Mouse (Mus musculus) limb, embryonic 15.5 days (tissue): ENCODE measurements at regions not wholly inside any gene's neighbourhood (a gene's known extent, or its start where the extent isn't known, plus 50 kb on each side); places are given as distances from the start of the nearest gene placed in this dataset.
A peak's percentile ranks its signal among the peaks of the same experiment; 100 is the strongest.

Experiments
- ATAC-seq: fragments of 200-750 bp; cut with Nextera tagmentation; 2 replicates; pipeline ENCODE4 v1.8.0; 2017; ENCODE audit warnings: low read depth, moderate TSS enrichment; ENCODE audit not compliant: insufficient number of reproducible peaks, low FRiP score, low TSS enrichment
- H3K27ac ChIP-seq: fragments of 300-500 bp; sonication (generic); 2 replicates; pipeline ENCODE4 v1.5.1; 2015; ENCODE audit warnings: moderate library complexity, mild to moderate bottlenecking, inconsistent platforms
- H3K27me3 ChIP-seq: fragments of 300-500 bp; sonication (generic); 2 replicates; pipeline ENCODE4 v1.6.1; 2015; ENCODE audit warnings: inconsistent platforms
- H3K36me3 ChIP-seq: fragments of 300-500 bp; sonication (generic); 2 replicates; pipeline ENCODE4 v1.6.1; 2015; ENCODE audit warnings: inconsistent platforms
- H3K4me1 ChIP-seq: fragments of 300-500 bp; sonication (generic); 2 replicates; pipeline ENCODE4 v1.6.1; 2015; ENCODE audit warnings: inconsistent platforms
- H3K4me2 ChIP-seq: fragments of 300-500 bp; sonication (generic); 2 replicates; pipeline ENCODE4 v1.6.1; 2015; ENCODE audit warnings: mild to moderate bottlenecking, inconsistent platforms
- H3K4me3 ChIP-seq: fragments of 300-500 bp; sonication (generic); 2 replicates; pipeline ENCODE4 v1.5.1; 2015; ENCODE audit warnings: mild to moderate bottlenecking, inconsistent platforms
- H3K9ac ChIP-seq: fragments of 300-500 bp; sonication (generic); 2 replicates; pipeline ENCODE4 v1.6.1; 2015; ENCODE audit warnings: inconsistent platforms
- H3K9me3 ChIP-seq: fragments of 300-500 bp; sonication (generic); 2 replicates; pipeline ENCODE4 v1.6.1; 2016; ENCODE audit warnings: inconsistent platforms
- WGBS: fragments of 180-500 bp; shearing (Covaris S2); methylation state at CpG from one replicate; pipeline ENCODE4 v1.1.7; 2015; 5-methylcytosine and 5-hydroxymethylcytosine counted together

GRCm38 (mm10) chr6:101054880-101055279 lies 221.5 kb downstream of the Ppp4r2 start:
- H3K36me3 ChIP-seq = no peaks in the 10 kb centered on the region
- H3K4me3 ChIP-seq = no peak overlapping the region
- no peak for ATAC-seq
- no peak overlapping the region for H3K27ac ChIP-seq
- WGBS = 31% methylated on average over 7 of the region's 7 CpGs
- no peaks in the 10 kb centered on the region for H3K9me3 ChIP-seq
- H3K9ac ChIP-seq = no peak overlapping the region
- H3K27me3 ChIP-seq = no peaks in the 10 kb centered on the region
- no peaks in the 10 kb centered on the region for H3K4me1 ChIP-seq
- H3K4me2 ChIP-seq = no peak overlapping the region

- no peak overlapping the region for H3K9ac ChIP-seq
- H3K4me3 ChIP-seq = no peak overlapping the region
- H3K27me3 ChIP-seq = no peaks in the 10 kb centered on the region
- no peak overlapping the region for H3K27ac ChIP-seq
- no peaks in the 10 kb centered on the region for H3K9me3 ChIP-seq
- no peaks in the 10 kb centered on the region for H3K36me3 ChIP-seq
- WGBS = 84% methylated on average over 13 of the region's 13 CpGs
- H3K4me2 ChIP-seq = no peak overlapping the region
- ATAC-seq = no peak
- no peaks in the 10 kb centered on the region for H3K4me1 ChIP-seq
Observed at GRCm38 (mm10) chr6:101056318-101056717, 222.9 kb downstream of the Ppp4r2 start.

- Histone ChIP-seq H3K4me3 (no peak overlapping the region), H3K36me3 (no peaks in the 10 kb centered on the region), H3K4me2 (no peak overlapping the region), H3K4me1 (no peaks in the 10 kb centered on the region), H3K27ac (no peak overlapping the region), H3K9me3 (no peaks in the 10 kb centered on the region), H3K27me3 (no peaks in the 10 kb centered on the region), H3K9ac (no peak overlapping the region)
- no peak for ATAC-seq
- WGBS = 66% methylated on average over 8 of the region's 8 CpGs
Observed at GRCm38 (mm10) chr6:101059058-101059457, 225.6 kb downstream of the Ppp4r2 start.

GRCm38 (mm10) chr6:101062186-101062585 lies 228.8 kb downstream of the Ppp4r2 start:
- no peak overlapping the region for H3K4me2 ChIP-seq
- H3K9ac ChIP-seq = no peak overlapping the region
- H3K4me1 ChIP-seq = no peaks in the 10 kb centered on the region
- WGBS = 93% methylated on average over 14 of the region's 14 CpGs
- no peak for ATAC-seq
- no peaks in the 10 kb centered on the region for H3K9me3 ChIP-seq
- H3K27ac ChIP-seq = no peak overlapping the region
- no peaks in the 10 kb centered on the region for H3K36me3 ChIP-seq
- H3K4me3 ChIP-seq = no peak overlapping the region
- no peaks in the 10 kb centered on the region for H3K27me3 ChIP-seq

GRCm38 (mm10) chr6:101075753-101076516 lies 242.5 kb downstream of the Ppp4r2 start:
- Histone ChIP-seq H3K4me3 (no peak overlapping the region), H3K9me3 (no peaks in the 10 kb centered on the region), H3K4me2 (no peak overlapping the region), H3K4me1 (0 out of 2 replicates have a peak, but pooled peaks cover 4% of the 10 kb centered on the region), H3K27me3 (no peaks in the 10 kb centered on the region), H3K9ac (no peak overlapping the region), H3K27ac (no peak overlapping the region), H3K36me3 (no peaks in the 10 kb centered on the region)
- 67% methylated on average over 8 of the region's 8 CpGs for WGBS
- ATAC-seq = no peak

GRCm38 (mm10) chr6:101078294-101078693 lies 244.9 kb downstream of the Ppp4r2 start:
- 64% methylated on average over 5 of the region's 5 CpGs for WGBS
- Histone ChIP-seq H3K9ac (no peak overlapping the region), H3K27ac (no peak overlapping the region), H3K36me3 (no peaks in the 10 kb centered on the region), H3K4me1 (no peaks in the 10 kb centered on the region), H3K4me2 (no peak overlapping the region), H3K4me3 (no peak overlapping the region), H3K9me3 (no peaks in the 10 kb centered on the region), H3K27me3 (no peaks in the 10 kb centered on the region)
- no peak for ATAC-seq

GRCm38 (mm10) chr6:101083676-101084075 lies 250.3 kb downstream of the Ppp4r2 start:
- Histone ChIP-seq H3K9ac (no peak overlapping the region), H3K4me2 (0 out of 2 replicates have a peak overlapping the region, but pooled peaks have one; percentile 8), H3K27me3 (no peaks in the 10 kb centered on the region), H3K4me1 (0 out of 2 replicates have a peak, but pooled peaks cover 3% of the 10 kb centered on the region), H3K27ac (no peak overlapping the region), H3K4me3 (peak overlapping the region; percentile 15; the same call in 1 of the 2 replicates), H3K9me3 (no peaks in the 10 kb centered on the region), H3K36me3 (no peaks in the 10 kb centered on the region)
- ATAC-seq = no peak
- WGBS = 17% methylated on average over 7 of the region's 7 CpGs

GRCm38 (mm10) chr6:101092179-101092578 lies 258.8 kb downstream of the Ppp4r2 start:
- Histone ChIP-seq H3K9ac (no peak overlapping the region), H3K27ac (no peak overlapping the region), H3K27me3 (0 out of 2 replicates have a peak, but pooled peaks cover 5% of the 10 kb centered on the region), H3K4me1 (no peaks in the 10 kb centered on the region), H3K4me3 (no peak overlapping the region), H3K9me3 (no peaks in the 10 kb centered on the region), H3K4me2 (no peak overlapping the region), H3K36me3 (no peaks in the 10 kb centered on the region)
- ATAC-seq = no peak
- 11% methylated on average over 10 of the region's 10 CpGs for WGBS
